Mouse (Mus musculus) cerebellum, adult 11 months (tissue): ENCODE results near the gene Card10.

Experiments used
- DNase-seq: peaks from one replicate; pipeline ENCODE4 v3.0.0; 2022

The Card10 gene

GRCm38 (mm10) chr15:78796196-78797059, 6.4 kb downstream of the Card10 start:
- DNase-seq = no peak

GRCm38 (mm10) chr15:78790990-78791389, 11.9 kb downstream of the Card10 start:
- DNase-seq = no peak

GRCm38 (mm10) chr15:78790451-78790850, 12.4 kb downstream of the Card10 start:
- no peak for DNase-seq

GRCm38 (mm10) chr15:78789721-78790323, 13.0 kb downstream of the Card10 start:
- DNase-seq = no peak

GRCm38 (mm10) chr15:78788042-78788441, 14.8 kb downstream of the Card10 start:
- no peak for DNase-seq

GRCm38 (mm10) chr15:78787287-78787856, 15.5 kb downstream of the Card10 start:
- DNase-seq = no peak

GRCm38 (mm10) chr15:78786411-78786818, 16.4 kb downstream of the Card10 start:
- no peak for DNase-seq

GRCm38 (mm10) chr15:78785961-78786360, 16.9 kb downstream of the Card10 start:
- DNase-seq = no peak

- DNase-seq = no peak
These were observed 17.6 kb downstream of the Card10 start for GRCm38 (mm10) chr15:78785258-78785657.

- DNase-seq = no peak
These were observed 18.3 kb downstream of the Card10 start for GRCm38 (mm10) chr15:78784520-78784919.

- no peak for DNase-seq
These were observed 20.3 kb downstream of the Card10 start for GRCm38 (mm10) chr15:78782348-78783103.

GRCm38 (mm10) chr15:78780908-78781307, 21.9 kb downstream of the Card10 start:
- DNase-seq = no peak

GRCm38 (mm10) chr15:78780359-78780758, 22.5 kb downstream of the Card10 start:
- DNase-seq = no peak

GRCm38 (mm10) chr15:78779690-78780089, 23.2 kb downstream of the Card10 start:
- DNase-seq = no peak

- no peak for DNase-seq
These were observed 23.6 kb downstream of the Card10 start for GRCm38 (mm10) chr15:78779253-78779652.

GRCm38 (mm10) chr15:78778077-78778870, 24.6 kb downstream of the Card10 start:
- DNase-seq = peak; percentile 80

GRCm38 (mm10) chr15:78773290-78773729, 29.5 kb downstream of the Card10 start, which contains the start of gene Mfng:
Gene Mfng, minus strand, starts transcription at chr15:78773475.
- no peak for DNase-seq

GRCm38 (mm10) chr15:78772856-78773255, 30.0 kb downstream of the Card10 start:
- no peak for DNase-seq

- no peak for DNase-seq
These were observed 30.5 kb downstream of the Card10 start for GRCm38 (mm10) chr15:78772368-78772763.

GRCm38 (mm10) chr15:78771531-78772367, 31.1 kb downstream of the Card10 start:
- DNase-seq = no peak

- no peak for DNase-seq
These were observed 31.9 kb downstream of the Card10 start for GRCm38 (mm10) chr15:78770983-78771355.
